ENCODE assay signal across 1 mouse cellular context in genomic region chr16:91549616-91550015, GRCm38 (mm10).
A peak's percentile ranks its signal among the peaks of the same experiment; 100 is the strongest.
TF ChIP-seq lines count a peak whose summit lies in the region.

No protein-coding gene starts in this region.

TF ChIP-seq in CH12.LX, 34 proteins besides CTCF, POLR2A, EP300 and RAD21 (continued from another document):
- TF ChIP-seq USF1 (IDR thresholded peaks at IDR 0.05; ENCODE audit: low read depth, low read length) (no peak), MXI1 (IDR thresholded peaks at IDR 0.05; ENCODE audit: low read depth, low read length) (peak; percentile 78; the same call in 1 of the 2 replicates), NELFE (IDR thresholded peaks at IDR 0.05; ENCODE audit: low read depth, low read length) (no peak), TBP (conservative IDR thresholded peaks at IDR 0.05; ENCODE audit: low read depth, low read length) (no peak), E2F4 (IDR thresholded peaks at IDR 0.05; ENCODE audit: insufficient replicate concordance, low read depth, low read length) (no peak), JUND (conservative IDR thresholded peaks at IDR 0.05; ENCODE audit: low read depth, low read length) (peak; percentile 48; the same call in 1 of the 2 replicates), GABPA (IDR thresholded peaks at IDR 0.05; ENCODE audit: insufficient replicate concordance, low read depth, low read length) (no peak), HCFC1 (IDR thresholded peaks at IDR 0.05; ENCODE audit: low read depth, low read length) (no peak), ELF1 (IDR thresholded peaks at IDR 0.05; ENCODE audit: low read depth, low read length) (peak; percentile 87), CHD2 (IDR thresholded peaks at IDR 0.05; ENCODE audit: low read length) (no peak), SMC3 (IDR thresholded peaks at IDR 0.05; ENCODE audit: low read depth, low read length) (no peak), MYC (IDR thresholded peaks at IDR 0.05; ENCODE audit: low read depth, low read length) (peak; percentile 33; the same call in 1 of the 2 replicates), PAX5 (IDR thresholded peaks at IDR 0.05; ENCODE audit: low read length) (no peak), TCF12 (IDR thresholded peaks at IDR 0.05; ENCODE audit: low read depth, low read length) (no peak), USF2 (conservative IDR thresholded peaks at IDR 0.05; ENCODE audit: low read depth, low read length) (no peak), MAZ (IDR thresholded peaks at IDR 0.05; ENCODE audit: low read depth, low read length) (no peak), ZMIZ1 (IDR thresholded peaks at IDR 0.05; ENCODE audit: low read depth, low read length) (no peak), SIN3A (IDR thresholded peaks at IDR 0.05; ENCODE audit: low read length) (peak; percentile 82), ZNF384 (IDR thresholded peaks at IDR 0.05; ENCODE audit: low read depth, low read length) (peak; percentile 93), MAFK (IDR thresholded peaks at IDR 0.05; ENCODE audit: insufficient replicate concordance, low read length) (no peak), JUN (IDR thresholded peaks at IDR 0.05; ENCODE audit: insufficient read depth, low read depth, low read length) (peak; percentile 72), KAT2A (IDR thresholded peaks at IDR 0.05; ENCODE audit: insufficient replicate concordance, low read length) (no peak), ETS1 (conservative IDR thresholded peaks at IDR 0.05; ENCODE audit: low read depth, low read length) (peak; percentile 59; the same call in 1 of the 2 replicates)
